Mouse (Mus musculus): ENCODE measurements around the gene Hadh.

DNA sequence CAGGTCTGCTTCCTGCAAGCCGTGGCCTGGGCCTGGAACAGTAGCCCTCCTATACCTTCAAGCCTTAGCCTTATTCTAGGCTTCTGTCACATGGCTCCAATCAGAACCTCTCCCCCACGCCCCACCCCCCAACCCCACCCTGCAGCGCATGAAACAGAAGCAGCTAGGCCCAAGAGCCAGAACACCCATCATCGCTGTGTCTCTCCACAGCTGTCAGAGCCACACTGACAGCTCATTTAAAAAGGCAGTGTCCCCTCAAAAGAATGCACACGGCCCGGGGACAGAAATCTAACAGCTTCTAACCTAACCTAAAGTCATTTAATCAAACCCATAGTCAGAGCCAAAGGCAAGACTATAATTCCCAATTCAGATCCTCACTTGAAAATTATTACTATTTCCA is 34.8 kb downstream of the Hadh start:
- TF ChIP-seq CTCF (IDR thresholded peaks at IDR 0.05; ENCODE audit: low read depth): no peak
- no peak for TF ChIP-seq EP300 (IDR thresholded peaks at IDR 0.05; ENCODE audit: low read depth)

Measured in liver, postnatal 0 days (tissue).